Mouse (Mus musculus) right cerebral cortex, postnatal 25 days (tissue): ENCODE data around the gene Tead4.
A peak's percentile ranks its signal among the peaks of the same experiment; 100 is the strongest.
"Not testable (repeated sequence)": the region's sequence is repeated elsewhere in the genome, so short reads cannot be mapped to it uniquely, and the experiment has no call there.

Experiments
- DNase-seq: peaks from one replicate; pipeline ENCODE4 v3.0.0; 2022

Tead4 gene

GRCm38 (mm10) chr6:128300134-128301001 is at the start of gene Tead4:
Tead4 (minus strand) TSS chr6:128300823.
- DNase-seq = peak; percentile 36

- DNase-seq = no peak
Observed at GRCm38 (mm10) chr6:128349711-128350110, 49.1 kb upstream of the Tead4 start.

GRCm38 (mm10) chr6:128346782-128347181 is 46.2 kb upstream of the Tead4 start:
- no peak for DNase-seq

- no peak for DNase-seq
Observed at GRCm38 (mm10) chr6:128345623-128346022, 45.0 kb upstream of the Tead4 start.

GRCm38 (mm10) chr6:128341956-128342723 is 41.5 kb upstream of the Tead4 start:
- DNase-seq = no peak

GRCm38 (mm10) chr6:128338876-128339275 is 38.3 kb upstream of the Tead4 start:
- DNase-seq = no peak

GRCm38 (mm10) chr6:128337467-128337866 is 36.8 kb upstream of the Tead4 start:
- no peak for DNase-seq

GRCm38 (mm10) chr6:128334397-128335124 is 33.9 kb upstream of the Tead4 start:
- DNase-seq = peak; percentile 62

GRCm38 (mm10) chr6:128318317-128318716 is 17.7 kb upstream of the Tead4 start:
- DNase-seq = peak; percentile 29

- no peak for DNase-seq
Observed at GRCm38 (mm10) chr6:128315597-128315996, 15.0 kb upstream of the Tead4 start.

- DNase-seq = no peak
Observed at GRCm38 (mm10) chr6:128314796-128315195, 14.2 kb upstream of the Tead4 start.

- no peak for DNase-seq
Observed at GRCm38 (mm10) chr6:128308311-128308710, 7.7 kb upstream of the Tead4 start.

GRCm38 (mm10) chr6:128304801-128305200 is 4.2 kb upstream of the Tead4 start:
- no peak for DNase-seq

GRCm38 (mm10) chr6:128302640-128303039 is 2.0 kb upstream of the Tead4 start:
- DNase-seq = not testable (repeated sequence)

GRCm38 (mm10) chr6:128301891-128302290 is 1.3 kb upstream of the Tead4 start:
- DNase-seq = no peak

GRCm38 (mm10) chr6:128301458-128301857 is 835 bp upstream of the Tead4 start:
- DNase-seq = no peak

GRCm38 (mm10) chr6:128299292-128300133 is 1.1 kb downstream of the Tead4 start:
- peak; percentile 19 for DNase-seq

- DNase-seq = no peak
Observed at GRCm38 (mm10) chr6:128298246-128298645, 2.4 kb downstream of the Tead4 start.

- DNase-seq = no peak
Observed at GRCm38 (mm10) chr6:128296750-128297393, 3.8 kb downstream of the Tead4 start.

GRCm38 (mm10) chr6:128295876-128296749 is 4.5 kb downstream of the Tead4 start:
- no peak for DNase-seq

GRCm38 (mm10) chr6:128291284-128291683 is 9.3 kb downstream of the Tead4 start:
- no peak for DNase-seq
